Mouse (Mus musculus): Measurements from ENCODE around the gene Mtmr10.

The Mtmr10 gene

GRCm38 (mm10) chr7:64371940-64372878 is 84.8 kb downstream of the Mtmr10 start:
- DNase-seq (ENCODE audit: low spot score in 2 of 2) = no peak

- DNase-seq (ENCODE audit: low spot score in 2 of 2) = no peak
These were observed 85.8 kb downstream of the Mtmr10 start for GRCm38 (mm10) chr7:64373147-64373829.

- DNase-seq (ENCODE audit: low spot score in 2 of 2) = peak; percentile 66 to 90
These were observed 86.5 kb downstream of the Mtmr10 start, which contains the start of gene Fan1 for GRCm38 (mm10) chr7:64373830-64374562. Fan1 (minus strand) TSS chr7:64374095.
